Mouse (Mus musculus) ES-E14 (cell line): Measurements from ENCODE around the gene Tmem120b. TPM values are rescaled to one million over a fixed set of nuclear protein-coding genes. Genes with fewer than 3 reads are reported as not detected.

ENCODE experiments used
- DNase-seq: peaks from one replicate; pipeline ENCODE4 v3.0.0-alpha.2; 2013; ENCODE audit warnings: low read depth, low spot score
- H3K27ac ChIP-seq: 2 replicates; pipeline ENCODE4 v1.5.1; 2012; ENCODE audit warnings: low read depth, mild to moderate bottlenecking, low read length, moderate library complexity, mixed read lengths; ENCODE audit not compliant: poor library complexity, insufficient read depth, severe bottlenecking
- H3K36me3 ChIP-seq: 2 replicates; pipeline ENCODE4 v1.6.1; 2012; ENCODE audit warnings: mild to moderate bottlenecking, low read length, moderate library complexity, mixed read lengths; ENCODE audit not compliant: control insufficient read depth, poor library complexity, insufficient read depth, severe bottlenecking
- H3K4me1 ChIP-seq, 2 experiments: fragments of 150-350 bp in 1 of 2; sonication (generic) in 1 of 2; 2 replicates each; pipeline ENCODE4 v1.6.1; 2012; ENCODE audit warnings: low read length in 2 of 2, mild to moderate bottlenecking in 1 of 2, mixed read lengths in 1 of 2; ENCODE audit not compliant: control insufficient read depth in 2 of 2, insufficient read depth in 2 of 2, poor library complexity in 1 of 2
- H3K4me3 ChIP-seq, 2 experiments: fragments of 150-350 bp in 1 of 2; sonication (generic) in 1 of 2; 2 replicates each; pipeline ENCODE4 v1.5.1; 2012; ENCODE audit warnings: low read length in 2 of 2, low read depth in 1 of 2, mild to moderate bottlenecking in 1 of 2, mixed read lengths in 1 of 2; ENCODE audit not compliant: insufficient read depth in 1 of 2, poor library complexity in 1 of 2, severe bottlenecking in 1 of 2
- H3K9ac ChIP-seq: 2 replicates; pipeline ENCODE4 v1.6.1; 2012; ENCODE audit warnings: low read depth, mild to moderate bottlenecking, low read length, mixed read lengths; ENCODE audit not compliant: poor library complexity, insufficient read depth, severe bottlenecking
- H3K9me3 ChIP-seq: fragments of 150-350 bp; sonication (generic); 2 replicates; pipeline ENCODE4 v1.6.1; 2012; ENCODE audit warnings: low read depth, mild to moderate bottlenecking, low read length; ENCODE audit not compliant: control insufficient read depth, insufficient read depth
- CHD2 ChIP-seq: IDR thresholded peaks from 2 replicates; pipeline ENCODE4 v1.6.1; 2014; ENCODE audit warnings: mild to moderate bottlenecking, low read depth, low read length, inconsistent platforms
- HCFC1 ChIP-seq: IDR thresholded peaks from 2 replicates; pipeline ENCODE4 v1.6.1; 2012; ENCODE audit warnings: low read length, inconsistent platforms, borderline replicate concordance; ENCODE audit not compliant: insufficient read depth
- MAFK ChIP-seq: IDR thresholded peaks from 2 replicates; pipeline ENCODE4 v1.6.1; 2014; ENCODE audit warnings: mild to moderate bottlenecking, low read depth, low read length, inconsistent platforms; ENCODE audit not compliant: insufficient read depth
- ZC3H11A ChIP-seq: IDR thresholded peaks from 2 replicates; pipeline ENCODE4 v1.6.1; 2012; ENCODE audit warnings: low read depth, mild to moderate bottlenecking, inconsistent platforms, low read length, borderline replicate concordance
- ZNF384 ChIP-seq: IDR thresholded peaks from 2 replicates; pipeline ENCODE4 v1.6.1; 2012; ENCODE audit warnings: low read depth, low read length, inconsistent platforms
- in situ Hi-C, 2 experiments: fragments of 600-800 bp; cut with MboI; formaldehyde crosslinking; loops; one replicate each; pipeline ENCODE4 v1.15.1; 2025; ENCODE audit warnings: low sequenced_read_pairs in 2 of 2, inconsistent platforms in 1 of 2; ENCODE audit not compliant: unreplicated experiment in 2 of 2
- total RNA-seq: library from RNA; depleted of rRNA; stranded (reverse); fragments of 300-350 nt; gene quantifications from 2 replicates; pipeline ENCODE4 v1.2.3, GENCODE M21; 2012

The Tmem120b gene
- total RNA-seq, 1 experiment, result 21.9 TPM

GRCm38 (mm10) chr5:123143971-123144745 is 75.9 kb downstream of the Tmem120b start:
- H3K36me3 ChIP-seq, result peaks cover 39% of the 10 kb centered on the region

GRCm38 (mm10) chr5:123144746-123145590 is 76.8 kb downstream of the Tmem120b start:
- peaks cover 9 to 30% of the 10 kb centered on the region in 2 experiments; a peak in 2 of 4 replicates for H3K4me1 ChIP-seq
- no peak for DNase-seq
- H3K27ac ChIP-seq, result no peak overlapping the region

More at GRCm38 (mm10) chr5:123143971-123144745, 75.9 kb downstream of the Tmem120b start:
- in situ Hi-C loops, result no loop called here
- Histone ChIP-seq H3K4me3 (peak overlapping the region; percentile 62 to 76), H3K9me3 (no peaks in the 10 kb centered on the region), H3K9ac (no peak overlapping the region), H3K27ac (no peak overlapping the region), H3K4me1 (peaks cover 8 to 26% of the 10 kb centered on the region in 2 experiments; a peak in 2 of 4 replicates)
- no peak for DNase-seq
- TF ChIP-seq ZNF384 (no peak), CHD2 (no peak), ZC3H11A (no peak), HCFC1 (no peak), MAFK (no peak)

GRCm38 (mm10) chr5:123146357-123146756 is 78.1 kb downstream of the Tmem120b start:
- Histone ChIP-seq H3K4me1 (peaks cover 10 to 30% of the 10 kb centered on the region in 2 experiments; a peak in 2 of 4 replicates), H3K9me3 (no peaks in the 10 kb centered on the region), H3K4me3 (no peak overlapping the region), H3K36me3 (peaks cover 45% of the 10 kb centered on the region), H3K27ac (no peak overlapping the region), H3K9ac (no peak overlapping the region)
- in situ Hi-C loops, result no loop called here
- TF ChIP-seq MAFK (no peak), CHD2 (no peak), ZC3H11A (no peak), HCFC1 (no peak), ZNF384 (no peak)
- DNase-seq, result no peak

More at GRCm38 (mm10) chr5:123144746-123145590, 76.8 kb downstream of the Tmem120b start:
- TF ChIP-seq MAFK, result no peak
- no peak for TF ChIP-seq ZNF384
- no peak for TF ChIP-seq ZC3H11A
- no peak for TF ChIP-seq CHD2
- no peak for TF ChIP-seq HCFC1
- Histone ChIP-seq H3K36me3 (peaks cover 43% of the 10 kb centered on the region), H3K9me3 (no peaks in the 10 kb centered on the region), H3K4me3 (peak overlapping the region; percentile 1 to 28; a peak in 1 of 4 replicates), H3K9ac (no peak overlapping the region)
- in situ Hi-C loops, result no loop called here

- Histone ChIP-seq H3K4me3 (peak overlapping the region in 1 of 2 experiments; percentile 19; a peak in 1 of 4 replicates), H3K9ac (no peak overlapping the region), H3K27ac (no peak overlapping the region), H3K9me3 (no peaks in the 10 kb centered on the region), H3K4me1 (peaks cover 10 to 41% of the 10 kb centered on the region in 2 experiments; a peak in 3 of 4 replicates), H3K36me3 (peaks cover 55% of the 10 kb centered on the region)
- no peak for TF ChIP-seq ZC3H11A
- no peak for TF ChIP-seq MAFK
- TF ChIP-seq HCFC1, result no peak
- no peak for TF ChIP-seq CHD2
- TF ChIP-seq ZNF384, result no peak
- no peak for DNase-seq
- in situ Hi-C loops, result no loop called here
Measured at GRCm38 (mm10) chr5:123147569-123147968, 79.4 kb downstream of the Tmem120b start.
